Mouse (Mus musculus): ENCODE measurements around the gene Bag2. TPM values are rescaled to one million over a fixed set of nuclear protein-coding genes. Genes with fewer than 3 reads are reported as not detected.
"Not testable (repeated sequence)": the region's sequence is repeated elsewhere in the genome, so short reads cannot be mapped to it uniquely, and the experiment has no call there.

Bag2 gene
- total RNA-seq, 2 experiments from 2014 or later: 16.5 to 17.2 TPM

- intact Hi-C loops (cut with DNase I): no loop called here
- no peak for DNase-seq (ENCODE audit: low spot score in 2 of 2)
Observed at GRCm38 (mm10) chr1:33754965-33755735, 2.4 kb downstream of the Bag2 start.

- intact Hi-C loops (cut with DNase I): no loop called here
- no peak for DNase-seq (ENCODE audit: low spot score in 2 of 2)
Observed at GRCm38 (mm10) chr1:33754089-33754488, 3.5 kb downstream of the Bag2 start.

GRCm38 (mm10) chr1:33751283-33751682 lies 6.3 kb downstream of the Bag2 start:
- intact Hi-C loops (cut with DNase I): no loop called here
- peak; percentile 65 to 87 for DNase-seq (ENCODE audit: low spot score in 2 of 2)

GRCm38 (mm10) chr1:33749709-33750108 lies 7.9 kb downstream of the Bag2 start:
- DNase-seq (ENCODE audit: low spot score in 2 of 2); intact Hi-C loops (cut with DNase I): not testable (repeated sequence)

- intact Hi-C loops (cut with DNase I): no loop called here
- DNase-seq (ENCODE audit: low spot score in 2 of 2): no peak
Observed at GRCm38 (mm10) chr1:33749109-33749508, 8.5 kb downstream of the Bag2 start.

- intact Hi-C loops (cut with DNase I): no loop called here
- no peak for DNase-seq (ENCODE audit: low spot score in 2 of 2)
Observed at GRCm38 (mm10) chr1:33745901-33746300, 11.7 kb downstream of the Bag2 start.

- DNase-seq (ENCODE audit: low spot score in 2 of 2); intact Hi-C loops (cut with DNase I): not testable (repeated sequence)
Observed at GRCm38 (mm10) chr1:33744815-33745214, 12.8 kb downstream of the Bag2 start.

GRCm38 (mm10) chr1:33742903-33743302 lies 14.7 kb downstream of the Bag2 start:
- DNase-seq (ENCODE audit: low spot score in 2 of 2): peak; percentile 44 to 74
- intact Hi-C loops (cut with DNase I): no loop called here

- DNase-seq (ENCODE audit: low spot score in 2 of 2): peak; percentile 94
- intact Hi-C loops (cut with DNase I): loop anchor here (1.0 to 10.0 kb wide), 2 partner anchors 70 to 225 kb away; partner anchors contain the start of gene Prim2
Observed at GRCm38 (mm10) chr1:33739302-33739701, 18.3 kb downstream of the Bag2 start.

- no peak for DNase-seq (ENCODE audit: low spot score in 2 of 2)
- intact Hi-C loops (cut with DNase I): loop anchor here (1.0 to 10.0 kb wide), 2 partner anchors 69 to 226 kb away; partner anchors contain the start of gene Prim2
Observed at GRCm38 (mm10) chr1:33738681-33739278, 18.8 kb downstream of the Bag2 start.

GRCm38 (mm10) chr1:33738281-33738680 lies 19.3 kb downstream of the Bag2 start:
- no peak for DNase-seq (ENCODE audit: low spot score in 2 of 2)
- intact Hi-C loops (cut with DNase I): loop anchor here (10.0 kb wide), 1 partner anchor 227 kb away; no protein-coding TSS in a partner anchor

- intact Hi-C loops (cut with DNase I): loop anchor here (10.0 kb wide), 1 partner anchor 231 kb away; no protein-coding TSS in a partner anchor
- DNase-seq (ENCODE audit: low spot score in 2 of 2): no peak
Observed at GRCm38 (mm10) chr1:33734001-33734685, 23.5 kb downstream of the Bag2 start.

- no peak for DNase-seq (ENCODE audit: low spot score in 2 of 2)
- intact Hi-C loops (cut with DNase I): loop anchor here (10.0 kb wide), 1 partner anchor 232 kb away; no protein-coding TSS in a partner anchor
Observed at GRCm38 (mm10) chr1:33733044-33733443, 24.6 kb downstream of the Bag2 start.

- no peak for DNase-seq (ENCODE audit: low spot score in 2 of 2)
- intact Hi-C loops (cut with DNase I): no loop called here
Observed at GRCm38 (mm10) chr1:33725086-33725485, 32.5 kb downstream of the Bag2 start.

GRCm38 (mm10) chr1:33724516-33724915 lies 33.1 kb downstream of the Bag2 start:
- intact Hi-C loops (cut with DNase I): loop anchor here (5.0 kb wide), 1 partner anchor 52 kb away; no protein-coding TSS in a partner anchor

GRCm38 (mm10) chr1:33721020-33721419 lies 36.6 kb downstream of the Bag2 start:
- intact Hi-C loops (cut with DNase I): loop anchor here (5.0 kb wide), 1 partner anchor 49 kb away; no protein-coding TSS in a partner anchor

More at GRCm38 (mm10) chr1:33724516-33724915, 33.1 kb downstream of the Bag2 start:
- DNase-seq (ENCODE audit: low spot score in 2 of 2): no peak

GRCm38 (mm10) chr1:33720231-33720630 lies 37.4 kb downstream of the Bag2 start:
- intact Hi-C loops (cut with DNase I): loop anchor here (5.0 kb wide), 1 partner anchor 48 kb away; no protein-coding TSS in a partner anchor
- DNase-seq (ENCODE audit: low spot score in 2 of 2): peak in 1 of 2 experiments; percentile 33

More at GRCm38 (mm10) chr1:33721020-33721419, 36.6 kb downstream of the Bag2 start:
- no peak for DNase-seq (ENCODE audit: low spot score in 2 of 2)

- DNase-seq (ENCODE audit: low spot score in 2 of 2): peak; percentile 80 to 85
- intact Hi-C loops (cut with DNase I): loop anchor here (5.0 kb wide), 1 partner anchor 47 kb away; no protein-coding TSS in a partner anchor
Observed at GRCm38 (mm10) chr1:33719733-33720225, 37.8 kb downstream of the Bag2 start, which contains the start of gene Rab23. Gene Rab23, plus strand, starts transcription at chr1:33719887.

- DNase-seq (ENCODE audit: low spot score in 2 of 2): no peak
- intact Hi-C loops (cut with DNase I): no loop called here
Observed at GRCm38 (mm10) chr1:33717636-33718035, 40.0 kb downstream of the Bag2 start.

Data from left cerebral cortex, postnatal 14 days (tissue).